Mouse (Mus musculus): ENCODE data around the gene C130079G13Rik. TPM values are rescaled to one million over a fixed set of nuclear protein-coding genes. Genes with fewer than 3 reads are reported as not detected.

The C130079G13Rik gene
- polyA plus RNA-seq, 1 experiment from 2014 or later = not detected

Other genes with a start within 250 kb of the C130079G13Rik start
- not detected in 2 replicates for gene Gm5538, start 195.4 kb upstream of the C130079G13Rik start, polyA plus RNA-seq (2014; fragmentation: Nextera tagmentation; extraction: Ambion mirVana)
- gene Gm8298, start 64.2 kb upstream of the C130079G13Rik start, polyA plus RNA-seq (2014; fragmentation: Nextera tagmentation; extraction: Ambion mirVana) = not detected in 2 replicates
- not detected in 2 replicates for gene Aadacl2, start 81.5 kb downstream of the C130079G13Rik start, polyA plus RNA-seq (2014; fragmentation: Nextera tagmentation; extraction: Ambion mirVana)
- 1.2 TPM in 1 of 2 replicates, not detected in the other for gene Aadac, start 100.5 kb downstream of the C130079G13Rik start, polyA plus RNA-seq (2014; fragmentation: Nextera tagmentation; extraction: Ambion mirVana)
- not detected in 2 replicates for gene Sucnr1, start 156.7 kb downstream of the C130079G13Rik start, polyA plus RNA-seq (2014; fragmentation: Nextera tagmentation; extraction: Ambion mirVana)